Mouse (Mus musculus): ENCODE data around the gene Napepld.
"Not testable (repeated sequence)": the region's sequence is repeated elsewhere in the genome, so short reads cannot be mapped to it uniquely, and the experiment has no call there.

DNA sequence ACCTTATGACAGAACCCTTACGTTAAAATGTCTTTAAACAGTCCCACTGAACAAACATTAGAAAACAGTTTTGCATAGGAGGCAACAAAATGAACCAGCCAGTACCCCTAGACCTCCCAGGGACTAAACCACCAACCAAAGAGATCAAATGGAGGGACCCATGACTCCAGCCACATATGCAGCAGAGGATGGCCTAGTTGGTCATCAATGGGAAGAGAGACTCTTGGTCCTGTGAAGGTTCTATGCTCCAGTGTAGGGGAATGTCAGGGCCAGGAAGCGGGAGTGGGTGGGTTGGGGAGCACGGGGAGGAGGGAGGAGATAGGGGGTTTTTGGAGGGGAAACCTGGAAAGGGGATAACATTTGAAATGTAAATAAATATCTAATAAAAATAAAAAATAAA lies 1.6 kb downstream of the Napepld start:
- not testable (repeated sequence) for TF ChIP-seq POLR2A (IDR thresholded peaks at IDR 0.05; ENCODE audit: low read depth, low read length); CTCF (IDR thresholded peaks at IDR 0.05; ENCODE audit: extremely low read depth, insufficient read depth, insufficient read length, insufficient replicate concordance)
